Mouse (Mus musculus) liver, postnatal 0 days (tissue): Measurements from ENCODE around the gene Ptpn6.

Experiments
- CTCF ChIP-seq: sonication (generic); IDR thresholded peaks from 2 replicates; pipeline ENCODE4 v1.5.1; 2016; ENCODE audit warnings: antibody characterized with exemption, low read depth
- EP300 ChIP-seq: IDR thresholded peaks from 2 replicates; pipeline ENCODE4 v1.6.1; 2016; ENCODE audit warnings: antibody characterized with exemption, low read depth, mild to moderate bottlenecking

- no peak for TF ChIP-seq CTCF
- peak; percentile 80 for TF ChIP-seq EP300
These were observed 54.7 kb downstream of the Ptpn6 start for GRCm38 (mm10) chr6:124683591-124684417.
